Mouse (Mus musculus): ENCODE measurements around the gene Gpsm3. TPM values are rescaled to one million over a fixed set of nuclear protein-coding genes. Genes with fewer than 3 reads are reported as not detected.
A peak's percentile ranks its signal among the peaks of the same experiment; 100 is the strongest.
"Not testable (repeated sequence)": the region's sequence is repeated elsewhere in the genome, so short reads cannot be mapped to it uniquely, and the experiment has no call there.

The Gpsm3 gene
- 14.4 and 15.3 TPM in 2 replicates for polyA plus RNA-seq (2015; fragmentation: Nextera tagmentation; extraction: Ambion mirVana)

- H3K9ac ChIP-seq (ENCODE audit: low read depth, low read length), result peak within 1 kb of the TSS; percentile 95; the same call in 1 of the 2 replicates
- peak within 1 kb of the TSS; percentile 83 for H3K4me3 ChIP-seq (ENCODE audit: low read depth, low read length)
- H3K27ac ChIP-seq (ENCODE audit: low read length), result peak within 1 kb of the TSS; percentile 89
- no peaks in the 10 kb centered on the region for H3K9me3 ChIP-seq (replicated peaks; ENCODE audit: control insufficient read depth, low read length)
- H3K4me1 ChIP-seq (ENCODE audit: control insufficient read depth, low read depth, low read length), result peaks cover 67% of the 10 kb centered on the region
- WGBS (ENCODE audit: insufficient replicate concordance), result 4% methylated on average over 7 of the region's 7 CpGs
- no peaks in the 10 kb centered on the region for H3K27me3 ChIP-seq (ENCODE audit: control insufficient read depth, insufficient read depth, low read depth, low read length)
- H3K36me3 ChIP-seq (ENCODE audit: control insufficient read depth, insufficient read depth), result peaks cover 2% of the 10 kb centered on the region; the same call in 1 of the 2 replicates
- ATAC-seq (ENCODE audit: low read depth), result no peak
- peak within 1 kb of the TSS; percentile 100 for H3K4me2 ChIP-seq (ENCODE audit: low read depth, low read length)
Measured at GRCm38 (mm10) chr17:34589681-34590101, at the start of gene Gpsm3. TSS of gene Gpsm3 (plus strand) at chr17:34589806.

- not testable (repeated sequence) for H3K36me3 ChIP-seq (ENCODE audit: control insufficient read depth, insufficient read depth); H3K9me3 ChIP-seq (replicated peaks; ENCODE audit: control insufficient read depth, low read length); H3K4me2 ChIP-seq (ENCODE audit: low read depth, low read length); H3K4me1 ChIP-seq (ENCODE audit: control insufficient read depth, low read depth, low read length); H3K27me3 ChIP-seq (ENCODE audit: control insufficient read depth, insufficient read depth, low read depth, low read length); H3K27ac ChIP-seq (ENCODE audit: low read length); H3K9ac ChIP-seq (ENCODE audit: low read depth, low read length); ATAC-seq (ENCODE audit: low read depth); H3K4me3 ChIP-seq (ENCODE audit: low read depth, low read length)
- WGBS (ENCODE audit: insufficient replicate concordance), result 85% methylated on average over 12 of the region's 13 CpGs
Measured at GRCm38 (mm10) chr17:34543567-34543966, 46.0 kb upstream of the Gpsm3 start.

GRCm38 (mm10) chr17:34546797-34547196 is 42.8 kb upstream of the Gpsm3 start:
- no peak overlapping the region for H3K4me3 ChIP-seq (ENCODE audit: low read depth, low read length)
- no peak for ATAC-seq (ENCODE audit: low read depth)

GRCm38 (mm10) chr17:34547601-34548000 is 42.0 kb upstream of the Gpsm3 start:
- no peak for ATAC-seq (ENCODE audit: low read depth)
- no peak overlapping the region for H3K9ac ChIP-seq (ENCODE audit: low read depth, low read length)
- 59% methylated on average over 4 of the region's 4 CpGs for WGBS (ENCODE audit: insufficient replicate concordance)
- no peak overlapping the region for H3K27ac ChIP-seq (ENCODE audit: low read length)
- H3K4me3 ChIP-seq (ENCODE audit: low read depth, low read length), result no peak overlapping the region
- H3K4me2 ChIP-seq (ENCODE audit: low read depth, low read length), result no peak overlapping the region
- H3K27me3 ChIP-seq (ENCODE audit: control insufficient read depth, insufficient read depth, low read depth, low read length), result no peaks in the 10 kb centered on the region
- no peaks in the 10 kb centered on the region for H3K4me1 ChIP-seq (ENCODE audit: control insufficient read depth, low read depth, low read length)
- no peaks in the 10 kb centered on the region for H3K9me3 ChIP-seq (replicated peaks; ENCODE audit: control insufficient read depth, low read length)
- H3K36me3 ChIP-seq (ENCODE audit: control insufficient read depth, insufficient read depth), result no peaks in the 10 kb centered on the region

More at GRCm38 (mm10) chr17:34546797-34547196, 42.8 kb upstream of the Gpsm3 start:
- H3K36me3 ChIP-seq (ENCODE audit: control insufficient read depth, insufficient read depth), result no peaks in the 10 kb centered on the region
- no peak overlapping the region for H3K4me2 ChIP-seq (ENCODE audit: low read depth, low read length)
- no peak overlapping the region for H3K9ac ChIP-seq (ENCODE audit: low read depth, low read length)
- H3K27ac ChIP-seq (ENCODE audit: low read length), result no peak overlapping the region
- no peaks in the 10 kb centered on the region for H3K4me1 ChIP-seq (ENCODE audit: control insufficient read depth, low read depth, low read length)
- no peaks in the 10 kb centered on the region for H3K27me3 ChIP-seq (ENCODE audit: control insufficient read depth, insufficient read depth, low read depth, low read length)
- WGBS (ENCODE audit: insufficient replicate concordance), result 74% methylated on average over 1 of the region's 1 CpGs
- H3K9me3 ChIP-seq (replicated peaks; ENCODE audit: control insufficient read depth, low read length), result no peaks in the 10 kb centered on the region

GRCm38 (mm10) chr17:34549156-34549555 is 40.5 kb upstream of the Gpsm3 start:
- Histone ChIP-seq H3K27ac (ENCODE audit: low read length) (no peak overlapping the region), H3K9ac (ENCODE audit: low read depth, low read length) (no peak overlapping the region), H3K4me1 (ENCODE audit: control insufficient read depth, low read depth, low read length) (no peaks in the 10 kb centered on the region), H3K4me2 (ENCODE audit: low read depth, low read length) (no peak overlapping the region), H3K27me3 (ENCODE audit: control insufficient read depth, insufficient read depth, low read depth, low read length) (no peaks in the 10 kb centered on the region), H3K36me3 (ENCODE audit: control insufficient read depth, insufficient read depth) (no peaks in the 10 kb centered on the region), H3K4me3 (ENCODE audit: low read depth, low read length) (no peak overlapping the region), H3K9me3 (replicated peaks; ENCODE audit: control insufficient read depth, low read length) (no peaks in the 10 kb centered on the region)
- ATAC-seq (ENCODE audit: low read depth), result no peak
- WGBS (ENCODE audit: insufficient replicate concordance), result 73% methylated on average over 3 of the region's 3 CpGs

GRCm38 (mm10) chr17:34549843-34550242 is 39.8 kb upstream of the Gpsm3 start:
- Histone ChIP-seq H3K27me3 (ENCODE audit: control insufficient read depth, insufficient read depth, low read depth, low read length) (no peaks in the 10 kb centered on the region), H3K9me3 (replicated peaks; ENCODE audit: control insufficient read depth, low read length) (no peaks in the 10 kb centered on the region), H3K27ac (ENCODE audit: low read length) (no peak overlapping the region), H3K36me3 (ENCODE audit: control insufficient read depth, insufficient read depth) (no peaks in the 10 kb centered on the region), H3K9ac (ENCODE audit: low read depth, low read length) (no peak overlapping the region), H3K4me3 (ENCODE audit: low read depth, low read length) (no peak overlapping the region), H3K4me2 (ENCODE audit: low read depth, low read length) (no peak overlapping the region), H3K4me1 (ENCODE audit: control insufficient read depth, low read depth, low read length) (no peaks in the 10 kb centered on the region)
- 35% methylated on average over 2 of the region's 2 CpGs for WGBS (ENCODE audit: insufficient replicate concordance)
- no peak for ATAC-seq (ENCODE audit: low read depth)

GRCm38 (mm10) chr17:34555483-34555882 is 34.1 kb upstream of the Gpsm3 start:
- Histone ChIP-seq H3K4me3 (ENCODE audit: low read depth, low read length) (no peak overlapping the region), H3K27ac (ENCODE audit: low read length) (no peak overlapping the region), H3K4me1 (ENCODE audit: control insufficient read depth, low read depth, low read length) (peaks cover 2% of the 10 kb centered on the region; the same call in 1 of the 2 replicates), H3K36me3 (ENCODE audit: control insufficient read depth, insufficient read depth) (no peaks in the 10 kb centered on the region), H3K27me3 (ENCODE audit: control insufficient read depth, insufficient read depth, low read depth, low read length) (no peaks in the 10 kb centered on the region), H3K9me3 (replicated peaks; ENCODE audit: control insufficient read depth, low read length) (no peaks in the 10 kb centered on the region), H3K9ac (ENCODE audit: low read depth, low read length) (no peak overlapping the region), H3K4me2 (ENCODE audit: low read depth, low read length) (no peak overlapping the region)
- no peak for ATAC-seq (ENCODE audit: low read depth)
- WGBS (ENCODE audit: insufficient replicate concordance), result 11% methylated on average over 5 of the region's 5 CpGs

GRCm38 (mm10) chr17:34556406-34556805 is 33.2 kb upstream of the Gpsm3 start:
- H3K27me3 ChIP-seq (ENCODE audit: control insufficient read depth, insufficient read depth, low read depth, low read length), result no peaks in the 10 kb centered on the region
- no peaks in the 10 kb centered on the region for H3K9me3 ChIP-seq (replicated peaks; ENCODE audit: control insufficient read depth, low read length)
- no peaks in the 10 kb centered on the region for H3K36me3 ChIP-seq (ENCODE audit: control insufficient read depth, insufficient read depth)
- no peak overlapping the region for H3K27ac ChIP-seq (ENCODE audit: low read length)
- peaks cover 2% of the 10 kb centered on the region; the same call in 1 of the 2 replicates for H3K4me1 ChIP-seq (ENCODE audit: control insufficient read depth, low read depth, low read length)
- H3K4me2 ChIP-seq (ENCODE audit: low read depth, low read length), result no peak overlapping the region
- no peak overlapping the region for H3K4me3 ChIP-seq (ENCODE audit: low read depth, low read length)
- WGBS (ENCODE audit: insufficient replicate concordance), result 48% methylated on average over 8 of the region's 8 CpGs
- no peak for ATAC-seq (ENCODE audit: low read depth)
- H3K9ac ChIP-seq (ENCODE audit: low read depth, low read length), result no peak overlapping the region

- H3K9ac ChIP-seq (ENCODE audit: low read depth, low read length), result no peak overlapping the region
- no peaks in the 10 kb centered on the region for H3K9me3 ChIP-seq (replicated peaks; ENCODE audit: control insufficient read depth, low read length)
- H3K36me3 ChIP-seq (ENCODE audit: control insufficient read depth, insufficient read depth), result no peaks in the 10 kb centered on the region
- no peak overlapping the region for H3K4me3 ChIP-seq (ENCODE audit: low read depth, low read length)
- peaks cover 2% of the 10 kb centered on the region for H3K4me1 ChIP-seq (ENCODE audit: control insufficient read depth, low read depth, low read length)
- no peak overlapping the region for H3K27ac ChIP-seq (ENCODE audit: low read length)
- no peak overlapping the region for H3K4me2 ChIP-seq (ENCODE audit: low read depth, low read length)
- ATAC-seq (ENCODE audit: low read depth), result no peak
- no peaks in the 10 kb centered on the region for H3K27me3 ChIP-seq (ENCODE audit: control insufficient read depth, insufficient read depth, low read depth, low read length)
- WGBS (ENCODE audit: insufficient replicate concordance), result 54% methylated on average over 11 of the region's 11 CpGs
Measured at GRCm38 (mm10) chr17:34557411-34557810, 32.2 kb upstream of the Gpsm3 start.
